Mouse (Mus musculus): Measurements from ENCODE around the gene Plpp1. TPM values are rescaled to one million over a fixed set of nuclear protein-coding genes. Genes with fewer than 3 reads are reported as not detected.
A peak's percentile ranks its signal among the peaks of the same experiment; 100 is the strongest.

Plpp1 gene
- polyA plus RNA-seq, 1 experiment from 2014 or later = 65.1 TPM

- DNase-seq (ENCODE audit: low spot score) (no peak), ATAC-seq (ENCODE audit: low FRiP score) (no peak)
- 85% methylated on average over 5 of the region's 5 CpGs for WGBS
- Histone ChIP-seq H3K4me1 (replicated peaks; ENCODE audit: control insufficient read depth, insufficient read depth, low read length) (no peaks in the 10 kb centered on the region), H3K9ac (no peak overlapping the region), H3K36me3 (replicated peaks; ENCODE audit: control insufficient read depth, insufficient read depth) (no peaks in the 10 kb centered on the region), H3K27ac (no peak overlapping the region), H3K4me3 (replicated peaks; ENCODE audit: low read length) (no peak overlapping the region), H3K4me2 (replicated peaks) (no peak overlapping the region), H3K27me3 (ENCODE audit: control insufficient read depth, insufficient read depth, low read length) (no peaks in the 10 kb centered on the region), H3K9me3 (ENCODE audit: control insufficient read depth, low read length) (no peaks in the 10 kb centered on the region)
Observed at GRCm38 (mm10) chr13:112790774-112791173, 9.8 kb upstream of the Plpp1 start.

DNA sequence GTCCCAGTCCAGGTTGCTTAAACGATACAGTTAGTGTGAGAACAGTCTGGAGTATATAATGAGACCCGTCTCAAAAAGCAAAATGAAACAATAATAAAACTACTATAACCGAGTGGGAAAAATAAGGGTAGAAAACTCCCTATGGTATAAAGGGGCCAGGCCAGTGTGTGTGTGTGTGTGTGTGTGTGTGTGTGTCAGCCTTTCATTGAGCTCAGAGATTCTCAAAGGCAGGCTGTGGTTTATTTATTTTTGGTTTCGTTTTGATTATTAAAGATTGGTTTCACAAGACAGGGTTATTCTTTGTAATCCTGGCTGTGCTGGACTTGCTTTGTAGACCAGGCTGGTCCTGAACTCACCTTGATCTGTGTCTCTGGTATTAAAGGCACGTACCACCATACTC lies 8.7 kb upstream of the Plpp1 start:
- WGBS = 88% methylated on average over 5 of the region's 5 CpGs
- Histone ChIP-seq H3K27me3 (ENCODE audit: control insufficient read depth, insufficient read depth, low read length) (no peaks in the 10 kb centered on the region), H3K4me1 (replicated peaks; ENCODE audit: control insufficient read depth, insufficient read depth, low read length) (no peaks in the 10 kb centered on the region), H3K4me2 (replicated peaks) (no peak overlapping the region), H3K9ac (no peak overlapping the region), H3K4me3 (replicated peaks; ENCODE audit: low read length) (no peak overlapping the region), H3K27ac (no peak overlapping the region), H3K9me3 (ENCODE audit: control insufficient read depth, low read length) (no peaks in the 10 kb centered on the region), H3K36me3 (replicated peaks; ENCODE audit: control insufficient read depth, insufficient read depth) (no peaks in the 10 kb centered on the region)
- no peak for ATAC-seq (ENCODE audit: low FRiP score)
- no peak for DNase-seq (ENCODE audit: low spot score)

DNA sequence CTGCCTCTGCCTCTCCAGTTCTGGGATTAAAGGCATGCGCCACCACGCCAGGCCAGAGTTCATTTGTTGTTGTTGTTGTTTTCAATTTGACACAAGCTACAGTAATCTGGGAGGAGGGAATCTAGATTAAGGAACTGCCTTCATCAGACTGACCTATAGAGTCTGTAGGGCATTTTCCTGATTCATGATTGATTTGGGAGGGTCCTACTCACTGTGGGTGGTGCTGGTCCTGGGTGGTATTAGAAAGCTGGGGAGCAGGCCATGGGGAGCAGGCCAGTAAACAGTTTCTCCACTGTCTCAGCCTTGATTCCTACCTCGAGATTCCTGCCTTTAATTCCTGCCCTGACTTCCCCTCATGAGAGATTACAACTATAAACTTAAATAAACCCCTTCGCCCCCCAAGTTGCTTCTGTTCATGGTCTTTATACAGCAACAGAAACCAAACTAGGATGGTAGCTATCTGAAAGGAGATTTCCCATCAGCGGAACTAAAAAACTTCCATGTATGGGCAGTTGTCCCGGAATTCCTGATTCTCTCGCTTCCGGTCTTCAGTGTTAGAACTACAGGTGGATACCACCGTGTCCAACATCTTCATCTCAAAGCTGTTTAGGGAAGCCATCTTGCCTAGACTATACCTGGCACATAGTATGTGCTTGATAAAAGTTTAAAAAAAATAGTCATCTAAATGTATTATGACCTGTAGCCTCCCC lies 2.2 kb upstream of the Plpp1 start:
- no peaks in the 10 kb centered on the region for H3K36me3 ChIP-seq (replicated peaks; ENCODE audit: control insufficient read depth, insufficient read depth)
- no peaks in the 10 kb centered on the region for H3K27me3 ChIP-seq (ENCODE audit: control insufficient read depth, insufficient read depth, low read length)
- H3K4me2 ChIP-seq (replicated peaks) = no peak overlapping the region
- peaks cover 14% of the 10 kb centered on the region for H3K4me1 ChIP-seq (replicated peaks; ENCODE audit: control insufficient read depth, insufficient read depth, low read length)
- DNase-seq (ENCODE audit: low spot score) = no peak
- no peak overlapping the region for H3K9ac ChIP-seq
- WGBS = 95% methylated on average over 9 of the region's 9 CpGs
- no peak overlapping the region for H3K4me3 ChIP-seq (replicated peaks; ENCODE audit: low read length)
- no peak overlapping the region for H3K27ac ChIP-seq
- no peak for ATAC-seq (ENCODE audit: low FRiP score)
- H3K9me3 ChIP-seq (ENCODE audit: control insufficient read depth, low read length) = no peaks in the 10 kb centered on the region

DNA sequence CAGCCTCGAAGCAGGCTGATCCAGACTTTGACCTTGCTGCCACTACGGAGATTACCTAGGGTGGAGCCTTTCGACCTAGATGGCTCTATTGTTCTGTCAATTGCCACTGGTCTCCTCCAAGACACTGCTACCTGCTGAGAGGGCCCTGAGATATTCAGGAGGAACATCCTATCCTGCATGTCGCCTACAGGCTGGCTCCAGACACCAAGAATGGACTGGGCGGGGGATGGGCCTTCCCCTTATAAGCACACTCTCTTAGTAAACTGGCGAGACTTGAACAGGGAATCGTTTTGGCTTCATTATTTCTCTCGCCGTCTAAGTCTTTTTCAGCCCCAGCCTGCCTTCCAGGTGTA lies 1.7 kb upstream of the Plpp1 start:
- no peak for DNase-seq (ENCODE audit: low spot score)
- Histone ChIP-seq H3K27me3 (ENCODE audit: control insufficient read depth, insufficient read depth, low read length) (no peaks in the 10 kb centered on the region), H3K27ac (no peak overlapping the region), H3K36me3 (replicated peaks; ENCODE audit: control insufficient read depth, insufficient read depth) (no peaks in the 10 kb centered on the region), H3K9ac (no peak overlapping the region), H3K4me3 (replicated peaks; ENCODE audit: low read length) (no peak overlapping the region), H3K4me2 (replicated peaks) (no peak overlapping the region), H3K9me3 (ENCODE audit: control insufficient read depth, low read length) (no peaks in the 10 kb centered on the region), H3K4me1 (replicated peaks; ENCODE audit: control insufficient read depth, insufficient read depth, low read length) (peaks cover 19% of the 10 kb centered on the region)
- WGBS = 82% methylated on average over 9 of the region's 9 CpGs
- no peak for ATAC-seq (ENCODE audit: low FRiP score)

DNA sequence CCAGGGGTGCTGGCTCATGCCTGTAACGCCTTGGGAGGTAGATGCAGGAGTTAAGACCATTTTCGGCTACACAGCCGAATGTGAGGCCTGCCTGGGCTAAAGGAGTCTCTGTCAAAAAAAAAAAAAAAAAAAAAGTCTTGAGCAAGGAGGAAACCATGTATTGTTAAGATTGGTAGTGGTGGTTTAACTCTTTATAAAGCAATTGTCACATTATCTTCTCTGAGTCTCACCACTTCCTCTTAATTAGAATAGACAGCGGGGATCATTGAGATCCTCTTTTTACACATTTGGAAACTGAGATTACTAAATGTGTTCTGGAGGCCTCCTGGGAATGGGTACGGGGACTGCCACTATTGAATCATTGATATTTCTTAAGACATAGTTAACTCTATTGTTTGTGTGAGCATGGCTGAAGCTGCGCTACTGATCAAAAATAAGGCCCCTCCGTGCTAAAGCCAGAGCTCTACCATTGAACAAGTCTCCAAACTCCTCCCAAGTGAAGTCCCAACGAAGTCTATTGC lies 811 bp upstream of the Plpp1 start:
- no peak overlapping the region; the same call in 1 of the 2 replicates for H3K4me3 ChIP-seq (replicated peaks; ENCODE audit: low read length)
- H3K27ac ChIP-seq = peak overlapping the region; percentile 98; the same call in 1 of the 2 replicates

GRCm38 (mm10) chr13:112801381-112802004 lies 901 bp downstream of the Plpp1 start:
- Histone ChIP-seq H3K4me3 (replicated peaks; ENCODE audit: low read length) (peak overlapping the region; percentile 75), H3K9me3 (ENCODE audit: control insufficient read depth, low read length) (no peaks in the 10 kb centered on the region), H3K9ac (peak overlapping the region; percentile 78), H3K27ac (peak overlapping the region; percentile 98), H3K4me1 (replicated peaks; ENCODE audit: control insufficient read depth, insufficient read depth, low read length) (peaks cover 19% of the 10 kb centered on the region), H3K4me2 (replicated peaks) (peak overlapping the region; percentile 89), H3K36me3 (replicated peaks; ENCODE audit: control insufficient read depth, insufficient read depth) (peaks cover 11% of the 10 kb centered on the region; the same call in 1 of the 2 replicates), H3K27me3 (ENCODE audit: control insufficient read depth, insufficient read depth, low read length) (no peaks in the 10 kb centered on the region)
- ATAC-seq (ENCODE audit: low FRiP score) (peak; percentile 83), DNase-seq (ENCODE audit: low spot score) (peak; percentile 29)
- WGBS = under 1% methylated on average over 22 of the region's 23 CpGs

More for the DNA sequence above, 811 bp upstream of the Plpp1 start:
- DNase-seq (ENCODE audit: low spot score) (no peak), ATAC-seq (ENCODE audit: low FRiP score) (no peak)
- no peak overlapping the region; the same call in 1 of the 2 replicates for H3K9ac ChIP-seq
- peak overlapping the region; percentile 89; the same call in 1 of the 2 replicates for H3K4me2 ChIP-seq (replicated peaks)
- peaks cover 19% of the 10 kb centered on the region for H3K4me1 ChIP-seq (replicated peaks; ENCODE audit: control insufficient read depth, insufficient read depth, low read length)
- no peaks in the 10 kb centered on the region for H3K9me3 ChIP-seq (ENCODE audit: control insufficient read depth, low read length)
- H3K27me3 ChIP-seq (ENCODE audit: control insufficient read depth, insufficient read depth, low read length) = no peaks in the 10 kb centered on the region
- H3K36me3 ChIP-seq (replicated peaks; ENCODE audit: control insufficient read depth, insufficient read depth) = no peaks in the 10 kb centered on the region
- WGBS = 77% methylated on average over 8 of the region's 8 CpGs

GRCm38 (mm10) chr13:112803106-112803505 lies 2.5 kb downstream of the Plpp1 start:
- DNase-seq (ENCODE audit: low spot score) = no peak
- no peak overlapping the region for H3K27ac ChIP-seq
- H3K4me2 ChIP-seq (replicated peaks) = peak overlapping the region; percentile 24
- H3K4me1 ChIP-seq (replicated peaks; ENCODE audit: control insufficient read depth, insufficient read depth, low read length) = peaks cover 19% of the 10 kb centered on the region
- H3K4me3 ChIP-seq (replicated peaks; ENCODE audit: low read length) = no peak overlapping the region
- no peak for ATAC-seq (ENCODE audit: low FRiP score)
- H3K27me3 ChIP-seq (ENCODE audit: control insufficient read depth, insufficient read depth, low read length) = no peaks in the 10 kb centered on the region
- H3K36me3 ChIP-seq (replicated peaks; ENCODE audit: control insufficient read depth, insufficient read depth) = peaks cover 20% of the 10 kb centered on the region
- 60% methylated on average over 7 of the region's 7 CpGs for WGBS
- no peaks in the 10 kb centered on the region for H3K9me3 ChIP-seq (ENCODE audit: control insufficient read depth, low read length)
- H3K9ac ChIP-seq = no peak overlapping the region; the same call in 1 of the 2 replicates

GRCm38 (mm10) chr13:112803661-112804060 lies 3.1 kb downstream of the Plpp1 start:
- Histone ChIP-seq H3K27me3 (ENCODE audit: control insufficient read depth, insufficient read depth, low read length) (no peaks in the 10 kb centered on the region), H3K4me2 (replicated peaks) (0 out of 2 replicates have a peak overlapping the region, but pooled peaks have one; percentile 24), H3K27ac (no peak overlapping the region), H3K4me1 (replicated peaks; ENCODE audit: control insufficient read depth, insufficient read depth, low read length) (peaks cover 19% of the 10 kb centered on the region), H3K9ac (no peak overlapping the region), H3K4me3 (replicated peaks; ENCODE audit: low read length) (no peak overlapping the region), H3K36me3 (replicated peaks; ENCODE audit: control insufficient read depth, insufficient read depth) (peaks cover 20% of the 10 kb centered on the region), H3K9me3 (ENCODE audit: control insufficient read depth, low read length) (no peaks in the 10 kb centered on the region)
- DNase-seq (ENCODE audit: low spot score) (no peak), ATAC-seq (ENCODE audit: low FRiP score) (no peak)
- WGBS = 93% methylated on average over 4 of the region's 4 CpGs

DNA sequence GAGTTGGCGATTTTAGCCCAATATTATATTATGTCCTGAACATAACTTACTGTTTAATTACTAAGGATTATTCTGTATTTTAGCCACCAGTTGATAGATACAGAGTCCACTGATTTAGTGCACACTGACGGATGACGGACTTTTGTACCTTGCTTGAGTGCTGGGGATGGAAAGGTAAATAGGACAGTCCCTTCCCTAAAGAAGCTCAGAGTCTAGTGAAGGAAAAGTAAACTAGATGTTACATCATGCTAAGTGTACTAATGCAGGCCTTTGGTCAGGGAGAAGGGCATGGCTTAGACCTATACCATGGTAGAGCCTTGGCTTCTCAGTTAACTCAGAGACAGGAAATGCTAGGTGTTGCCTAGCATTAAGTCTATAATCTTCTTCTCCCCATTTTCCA lies 4.9 kb downstream of the Plpp1 start:
- H3K4me3 ChIP-seq (replicated peaks; ENCODE audit: low read length) = no peak overlapping the region
- WGBS = 98% methylated on average over 3 of the region's 3 CpGs
- no peak overlapping the region for H3K4me2 ChIP-seq (replicated peaks)
- H3K27me3 ChIP-seq (ENCODE audit: control insufficient read depth, insufficient read depth, low read length) = no peaks in the 10 kb centered on the region
- DNase-seq (ENCODE audit: low spot score) = no peak
- H3K4me1 ChIP-seq (replicated peaks; ENCODE audit: control insufficient read depth, insufficient read depth, low read length) = peaks cover 19% of the 10 kb centered on the region
- no peak overlapping the region for H3K27ac ChIP-seq
- peaks cover 20% of the 10 kb centered on the region for H3K36me3 ChIP-seq (replicated peaks; ENCODE audit: control insufficient read depth, insufficient read depth)
- no peak overlapping the region for H3K9ac ChIP-seq
- no peaks in the 10 kb centered on the region for H3K9me3 ChIP-seq (ENCODE audit: control insufficient read depth, low read length)
- no peak for ATAC-seq (ENCODE audit: low FRiP score)
